Mouse (Mus musculus) stomach, postnatal 0 days (tissue): ENCODE measurements around the gene Ank3.

ENCODE experiments used
- CTCF ChIP-seq: IDR thresholded peaks from 2 replicates; pipeline ENCODE4 v1.5.1; 2016; ENCODE audit warnings: antibody characterized with exemption, low read depth, mild to moderate bottlenecking, moderate library complexity
- EP300 ChIP-seq: optimal IDR thresholded peaks from 2 replicates; pipeline ENCODE3; 2016; ENCODE audit warnings: antibody characterized with exemption

- no peak for TF ChIP-seq EP300
- TF ChIP-seq CTCF = no peak
These were observed 47.3 kb upstream of the Ank3 start for GRCm38 (mm10) chr10:69351071-69351841.
